Mouse (Mus musculus): ENCODE data around the gene Shisa4. TPM values are rescaled to one million over a fixed set of nuclear protein-coding genes. Genes with fewer than 3 reads are reported as not detected.
A peak's percentile ranks its signal among the peaks of the same experiment; 100 is the strongest.

Gene Shisa4
- polyA plus RNA-seq, 1 experiment = 15.0 TPM

GRCm38 (mm10) chr1:135363446-135363845 lies 11.6 kb downstream of the Shisa4 start:
- Histone ChIP-seq H3K36me3 (ENCODE audit: control insufficient read depth, insufficient read depth, low read length, poor library complexity, severe bottlenecking) (no peaks in the 10 kb centered on the region), H3K4me1 (ENCODE audit: control insufficient read depth, insufficient read depth, low read length) (peaks cover 4% of the 10 kb centered on the region), H3K9me3 (replicated peaks; ENCODE audit: control insufficient read depth, insufficient read depth, low read length, poor library complexity, severe bottlenecking) (peaks cover 2% of the 10 kb centered on the region; the same call in 1 of the 2 replicates), H3K9ac (ENCODE audit: low read depth, poor library complexity, severe bottlenecking) (no peak overlapping the region), H3K4me3 (ENCODE audit: low read depth, low read length) (no peak overlapping the region), H3K27me3 (ENCODE audit: control insufficient read depth, insufficient read depth, low read length, poor library complexity, severe bottlenecking) (no peaks in the 10 kb centered on the region), H3K27ac (ENCODE audit: insufficient read depth, low read length) (no peak overlapping the region)
- TF ChIP-seq CTCF (IDR thresholded peaks at IDR 0.05; ENCODE audit: low read depth, low read length) (no peak), POLR2A (IDR thresholded peaks at IDR 0.05; ENCODE audit: insufficient read depth, low read length) (no peak), EP300 (IDR thresholded peaks at IDR 0.05; ENCODE audit: insufficient read depth, low read depth, low read length) (no peak)

GRCm38 (mm10) chr1:135362115-135362514 lies 12.9 kb downstream of the Shisa4 start:
- no peak overlapping the region for H3K27ac ChIP-seq (ENCODE audit: insufficient read depth, low read length)
- no peak overlapping the region for H3K4me3 ChIP-seq (ENCODE audit: low read depth, low read length)
- no peak overlapping the region for H3K9ac ChIP-seq (ENCODE audit: low read depth, poor library complexity, severe bottlenecking)
- peaks cover 4% of the 10 kb centered on the region for H3K4me1 ChIP-seq (ENCODE audit: control insufficient read depth, insufficient read depth, low read length)
- H3K9me3 ChIP-seq (replicated peaks; ENCODE audit: control insufficient read depth, insufficient read depth, low read length, poor library complexity, severe bottlenecking) = peaks cover 2% of the 10 kb centered on the region; the same call in 1 of the 2 replicates
- TF ChIP-seq POLR2A (IDR thresholded peaks at IDR 0.05; ENCODE audit: insufficient read depth, low read length) (no peak), CTCF (IDR thresholded peaks at IDR 0.05; ENCODE audit: low read depth, low read length) (peak; percentile 2), EP300 (IDR thresholded peaks at IDR 0.05; ENCODE audit: insufficient read depth, low read depth, low read length) (no peak)
- H3K27me3 ChIP-seq (ENCODE audit: control insufficient read depth, insufficient read depth, low read length, poor library complexity, severe bottlenecking) = no peaks in the 10 kb centered on the region
- no peaks in the 10 kb centered on the region for H3K36me3 ChIP-seq (ENCODE audit: control insufficient read depth, insufficient read depth, low read length, poor library complexity, severe bottlenecking)

GRCm38 (mm10) chr1:135361491-135361890 lies 13.5 kb downstream of the Shisa4 start:
- TF ChIP-seq CTCF (IDR thresholded peaks at IDR 0.05; ENCODE audit: low read depth, low read length) (no peak), EP300 (IDR thresholded peaks at IDR 0.05; ENCODE audit: insufficient read depth, low read depth, low read length) (no peak), POLR2A (IDR thresholded peaks at IDR 0.05; ENCODE audit: insufficient read depth, low read length) (no peak)
- H3K27me3 ChIP-seq (ENCODE audit: control insufficient read depth, insufficient read depth, low read length, poor library complexity, severe bottlenecking) = no peaks in the 10 kb centered on the region
- no peaks in the 10 kb centered on the region for H3K36me3 ChIP-seq (ENCODE audit: control insufficient read depth, insufficient read depth, low read length, poor library complexity, severe bottlenecking)
- no peak overlapping the region for H3K27ac ChIP-seq (ENCODE audit: insufficient read depth, low read length)
- peaks cover 2% of the 10 kb centered on the region; the same call in 1 of the 2 replicates for H3K9me3 ChIP-seq (replicated peaks; ENCODE audit: control insufficient read depth, insufficient read depth, low read length, poor library complexity, severe bottlenecking)
- H3K4me1 ChIP-seq (ENCODE audit: control insufficient read depth, insufficient read depth, low read length) = peaks cover 4% of the 10 kb centered on the region
- H3K4me3 ChIP-seq (ENCODE audit: low read depth, low read length) = no peak overlapping the region
- H3K9ac ChIP-seq (ENCODE audit: low read depth, poor library complexity, severe bottlenecking) = no peak overlapping the region

- Histone ChIP-seq H3K27me3 (ENCODE audit: control insufficient read depth, insufficient read depth, low read length, poor library complexity, severe bottlenecking) (no peaks in the 10 kb centered on the region), H3K27ac (ENCODE audit: insufficient read depth, low read length) (no peak overlapping the region), H3K9ac (ENCODE audit: low read depth, poor library complexity, severe bottlenecking) (no peak overlapping the region), H3K9me3 (replicated peaks; ENCODE audit: control insufficient read depth, insufficient read depth, low read length, poor library complexity, severe bottlenecking) (peaks cover 2% of the 10 kb centered on the region; the same call in 1 of the 2 replicates), H3K36me3 (ENCODE audit: control insufficient read depth, insufficient read depth, low read length, poor library complexity, severe bottlenecking) (no peaks in the 10 kb centered on the region), H3K4me1 (ENCODE audit: control insufficient read depth, insufficient read depth, low read length) (no peaks in the 10 kb centered on the region), H3K4me3 (ENCODE audit: low read depth, low read length) (no peak overlapping the region)
- TF ChIP-seq CTCF (IDR thresholded peaks at IDR 0.05; ENCODE audit: low read depth, low read length) = no peak
- no peak for TF ChIP-seq EP300 (IDR thresholded peaks at IDR 0.05; ENCODE audit: insufficient read depth, low read depth, low read length)
- TF ChIP-seq POLR2A (IDR thresholded peaks at IDR 0.05; ENCODE audit: insufficient read depth, low read length) = no peak
Observed at GRCm38 (mm10) chr1:135359071-135359470, 16.0 kb downstream of the Shisa4 start.

- H3K9ac ChIP-seq (ENCODE audit: low read depth, poor library complexity, severe bottlenecking) = no peak overlapping the region
- H3K27me3 ChIP-seq (ENCODE audit: control insufficient read depth, insufficient read depth, low read length, poor library complexity, severe bottlenecking) = no peaks in the 10 kb centered on the region
- TF ChIP-seq CTCF (IDR thresholded peaks at IDR 0.05; ENCODE audit: low read depth, low read length) (no peak), EP300 (IDR thresholded peaks at IDR 0.05; ENCODE audit: insufficient read depth, low read depth, low read length) (no peak), POLR2A (IDR thresholded peaks at IDR 0.05; ENCODE audit: insufficient read depth, low read length) (no peak)
- H3K4me1 ChIP-seq (ENCODE audit: control insufficient read depth, insufficient read depth, low read length) = peaks cover 2% of the 10 kb centered on the region
- no peaks in the 10 kb centered on the region for H3K36me3 ChIP-seq (ENCODE audit: control insufficient read depth, insufficient read depth, low read length, poor library complexity, severe bottlenecking)
- H3K9me3 ChIP-seq (replicated peaks; ENCODE audit: control insufficient read depth, insufficient read depth, low read length, poor library complexity, severe bottlenecking) = no peaks in the 10 kb centered on the region
- H3K27ac ChIP-seq (ENCODE audit: insufficient read depth, low read length) = no peak overlapping the region
- no peak overlapping the region for H3K4me3 ChIP-seq (ENCODE audit: low read depth, low read length)
Observed at GRCm38 (mm10) chr1:135351953-135352352, 23.1 kb downstream of the Shisa4 start.

DNA sequence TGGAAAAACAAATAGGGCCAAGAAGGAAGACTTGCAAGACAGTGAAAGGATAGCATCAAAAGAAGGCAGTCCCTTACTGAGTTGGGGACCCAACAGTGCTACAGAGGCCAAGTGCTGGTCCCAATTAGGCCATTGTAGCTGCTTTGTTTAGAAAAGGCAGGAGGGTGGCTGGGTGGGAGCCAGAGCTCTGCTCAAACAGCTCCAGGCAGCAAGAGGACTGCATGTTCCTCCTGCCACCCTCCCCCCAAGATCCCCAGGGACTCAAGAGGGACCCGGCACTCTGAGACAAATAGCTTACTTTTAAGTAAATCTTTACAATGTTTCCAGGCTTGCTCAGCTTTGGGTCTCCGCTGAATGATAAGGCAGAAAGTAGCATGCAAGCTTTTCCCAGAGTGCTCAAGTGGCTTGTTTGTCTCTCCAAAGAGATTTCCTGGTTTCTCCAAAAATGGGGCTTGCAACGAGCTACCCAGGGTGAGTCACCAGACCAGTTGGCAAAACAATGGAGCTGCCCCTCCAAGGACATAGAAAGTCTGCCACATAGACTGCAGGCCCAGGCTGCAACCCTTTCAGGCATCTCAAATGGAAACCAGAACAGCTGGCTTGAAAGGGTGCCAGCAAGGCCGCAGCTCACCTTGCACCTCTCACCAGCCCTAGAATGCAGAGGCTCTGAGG lies 27.4 kb downstream of the Shisa4 start:
- Histone ChIP-seq H3K36me3 (ENCODE audit: control insufficient read depth, insufficient read depth, low read length, poor library complexity, severe bottlenecking) (no peaks in the 10 kb centered on the region), H3K4me1 (ENCODE audit: control insufficient read depth, insufficient read depth, low read length) (peaks cover 2% of the 10 kb centered on the region), H3K27me3 (ENCODE audit: control insufficient read depth, insufficient read depth, low read length, poor library complexity, severe bottlenecking) (no peaks in the 10 kb centered on the region), H3K9me3 (replicated peaks; ENCODE audit: control insufficient read depth, insufficient read depth, low read length, poor library complexity, severe bottlenecking) (no peaks in the 10 kb centered on the region), H3K9ac (ENCODE audit: low read depth, poor library complexity, severe bottlenecking) (no peak overlapping the region), H3K27ac (ENCODE audit: insufficient read depth, low read length) (no peak overlapping the region), H3K4me3 (ENCODE audit: low read depth, low read length) (no peak overlapping the region)
- TF ChIP-seq POLR2A (IDR thresholded peaks at IDR 0.05; ENCODE audit: insufficient read depth, low read length) (no peak), CTCF (IDR thresholded peaks at IDR 0.05; ENCODE audit: low read depth, low read length) (no peak), EP300 (IDR thresholded peaks at IDR 0.05; ENCODE audit: insufficient read depth, low read depth, low read length) (no peak)
